Mouse (Mus musculus) naive thymus-derived CD4-positive, alpha-beta T cell, adult 5 months (primary cell): ENCODE data around the gene Necab2. TPM values are rescaled to one million over a fixed set of nuclear protein-coding genes. Genes with fewer than 3 reads are reported as not detected.

Experiments used
- polyA plus RNA-seq: library from polyadenylated mRNA; unstranded; fragments of 100-300 nt; shearing (Covaris generic); gene quantifications from one replicate; pipeline ENCODE4 v1.2.1, GENCODE M21; 2017

Necab2 gene
- not detected for polyA plus RNA-seq

DNA sequence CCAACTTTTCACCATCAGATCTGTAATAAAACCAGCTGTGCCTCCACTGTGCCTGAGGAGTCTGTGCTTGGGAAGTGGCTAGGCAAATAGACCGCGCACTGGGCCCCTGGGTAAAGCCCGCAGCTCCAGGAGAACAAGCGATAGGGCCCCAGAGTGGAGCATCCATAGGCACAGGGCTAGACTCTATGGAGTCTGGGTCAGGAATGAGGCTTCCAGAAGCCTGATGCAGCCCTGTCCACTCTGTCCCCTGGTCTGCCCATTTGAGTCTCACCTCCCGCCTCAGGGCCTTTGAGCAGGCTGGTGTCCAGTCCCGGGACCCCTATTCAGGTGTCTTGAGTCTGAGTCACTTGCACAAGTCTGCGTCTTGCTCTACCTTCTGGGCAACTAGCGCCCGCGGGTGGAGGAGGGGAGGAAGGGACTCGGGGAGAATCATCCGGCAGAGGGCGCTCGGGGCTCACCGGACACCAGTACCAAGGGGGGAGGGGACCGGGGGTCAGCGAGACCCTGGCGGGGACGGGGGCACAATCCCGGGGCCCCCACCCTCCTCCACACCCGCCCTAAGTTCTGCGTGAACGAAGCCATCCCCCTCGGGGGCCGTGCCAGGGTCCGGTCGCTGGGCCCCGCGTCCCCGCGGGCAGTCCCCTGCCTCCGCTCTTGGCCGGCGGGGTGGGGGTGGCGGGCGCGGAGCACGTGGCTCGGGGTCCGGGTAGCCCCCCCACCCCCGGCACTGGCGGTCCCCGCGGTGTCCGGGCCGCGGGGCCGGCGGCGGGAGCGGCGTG is at the start of gene Necab2:
Gene Necab2 (plus strand): TSS at position 509 of the 779 bp plus-strand sequence.

DNA sequence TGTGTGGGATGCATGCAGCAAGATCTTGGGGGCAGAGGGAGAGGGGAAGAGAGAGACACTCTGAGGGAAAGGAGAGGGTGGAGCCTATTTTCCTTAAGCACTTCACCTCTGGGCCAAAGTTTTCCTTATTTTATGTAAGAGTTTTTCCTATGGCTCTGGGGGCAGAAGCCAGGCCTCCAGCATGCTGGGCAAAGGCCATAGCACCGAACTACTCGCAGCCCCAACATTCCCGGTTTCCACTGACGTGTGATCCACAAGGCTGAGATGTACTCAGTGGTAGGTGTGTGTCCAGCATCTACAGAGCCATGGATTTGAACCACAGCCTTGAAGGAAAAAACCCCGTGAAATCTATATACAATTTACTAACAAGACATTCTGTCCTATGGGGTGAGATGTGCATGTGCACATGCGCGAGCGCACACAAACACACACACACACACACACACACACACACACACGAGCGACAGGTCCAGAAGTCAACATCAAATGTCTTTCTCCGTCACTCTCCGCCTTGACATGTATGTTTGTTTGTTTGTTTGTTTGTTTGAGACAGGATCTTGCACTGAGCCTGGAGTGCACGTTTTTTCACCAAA is 12.8 kb upstream of the Necab2 start, which contains the start of gene Osgin1:
Gene Osgin1 (plus strand): TSS at position 543 of the 593 bp plus-strand sequence.

DNA sequence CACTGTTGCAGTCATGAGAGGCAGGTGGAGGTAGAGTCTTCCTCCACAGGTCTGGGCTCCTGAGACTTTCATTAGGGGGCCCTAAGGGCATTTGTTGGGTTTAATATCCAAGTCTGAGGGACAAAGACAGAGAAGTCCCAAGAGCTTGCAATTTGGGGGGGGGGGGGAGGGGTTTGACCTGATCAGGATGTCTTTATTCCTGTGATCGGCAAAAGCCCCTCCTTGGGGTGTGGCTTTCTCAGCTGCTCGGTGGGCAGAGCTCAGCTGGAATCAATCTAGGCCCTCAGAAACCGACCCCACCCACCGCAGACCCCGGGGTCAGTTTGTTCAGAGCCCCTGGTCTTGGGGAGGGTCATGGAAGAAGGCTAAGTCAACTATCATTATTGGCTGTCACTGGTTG is 55.1 kb downstream of the Necab2 start, which contains the start of gene Slc38a8:
Gene Slc38a8 (minus strand): TSS at position 101 of the 400 bp plus-strand sequence.

Other genes with a start within 250 kb of the Necab2 start
- gene Hsbp1, start 102.2 kb upstream of the Necab2 start, polyA plus RNA-seq: 115 TPM
- gene Mlycd, start 51.8 kb upstream of the Necab2 start, polyA plus RNA-seq: 11.4 TPM
- 3.1 TPM for gene Osgin1, start 12.6 kb upstream of the Necab2 start, polyA plus RNA-seq
- gene Slc38a8, start 55.0 kb downstream of the Necab2 start, polyA plus RNA-seq: not detected
- gene Mbtps1, start 112.0 kb downstream of the Necab2 start, polyA plus RNA-seq: 91.7 TPM
- 129 TPM for gene Hsdl1, start 128.5 kb downstream of the Necab2 start, polyA plus RNA-seq
- not detected for gene Dnaaf1, start 128.5 kb downstream of the Necab2 start, polyA plus RNA-seq
- 23.6 TPM for gene Taf1c, start 158.5 kb downstream of the Necab2 start, polyA plus RNA-seq
- gene Adad2, start 166.0 kb downstream of the Necab2 start, polyA plus RNA-seq: not detected
- gene Kcng4, start 189.0 kb downstream of the Necab2 start, polyA plus RNA-seq: not detected
- gene Wfdc1, start 219.6 kb downstream of the Necab2 start, polyA plus RNA-seq: not detected